Mouse (Mus musculus): ENCODE measurements at regions not wholly inside any gene's neighbourhood (a gene's known extent, or its start where the extent isn't known, plus 50 kb on each side); places are given as distances from the start of the nearest gene placed in this dataset.

DNA sequence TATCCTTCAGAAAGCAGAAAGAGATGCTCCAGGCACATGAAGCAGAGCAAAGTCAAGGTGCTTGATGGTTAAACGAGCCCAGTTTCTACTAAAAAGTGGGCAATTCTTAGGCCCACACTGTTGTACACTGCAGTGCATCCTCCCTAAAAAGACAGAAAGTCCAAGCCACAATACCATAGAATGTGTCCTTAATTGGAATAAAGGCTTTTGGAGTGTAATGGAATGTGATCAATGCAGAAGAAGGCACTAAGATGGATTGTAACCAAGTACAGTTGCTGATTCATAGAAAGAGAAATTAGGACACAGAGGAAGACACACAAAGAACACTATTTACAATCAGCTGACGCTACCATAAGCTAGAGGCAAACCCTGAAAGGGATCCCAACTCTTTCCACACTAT lies 201.3 kb downstream of the Cpe start:
- H3K36me3 ChIP-seq (ENCODE audit: insufficient read depth, low read length), result no peaks in the 10 kb centered on the region
- H3K4me1 ChIP-seq (replicated peaks; ENCODE audit: low read depth, low read length), result no peaks in the 10 kb centered on the region
- no peak overlapping the region for H3K4me3 ChIP-seq (replicated peaks; ENCODE audit: low read length)
- no peaks in the 10 kb centered on the region for H3K9me3 ChIP-seq (ENCODE audit: low read length)
- H3K27me3 ChIP-seq (ENCODE audit: insufficient read depth, low read length), result no peaks in the 10 kb centered on the region
- TF ChIP-seq POU5F1 (IDR thresholded peaks at IDR 0.05; ENCODE audit: borderline replicate concordance, low read length) (no peak), CTCF (conservative IDR thresholded peaks at IDR 0.05; ENCODE audit: low read length) (no peak), NANOG (IDR thresholded peaks at IDR 0.05; ENCODE audit: borderline replicate concordance, low read length) (no peak)

- Histone ChIP-seq H3K4me3 (replicated peaks; ENCODE audit: low read length) (no peak overlapping the region), H3K36me3 (ENCODE audit: insufficient read depth, low read length) (no peaks in the 10 kb centered on the region), H3K4me1 (replicated peaks; ENCODE audit: low read depth, low read length) (no peaks in the 10 kb centered on the region), H3K9me3 (ENCODE audit: low read length) (no peaks in the 10 kb centered on the region), H3K27me3 (ENCODE audit: insufficient read depth, low read length) (no peaks in the 10 kb centered on the region)
- no peak for TF ChIP-seq NANOG (IDR thresholded peaks at IDR 0.05; ENCODE audit: borderline replicate concordance, low read length)
- TF ChIP-seq CTCF (conservative IDR thresholded peaks at IDR 0.05; ENCODE audit: low read length), result no peak
- TF ChIP-seq POU5F1 (IDR thresholded peaks at IDR 0.05; ENCODE audit: borderline replicate concordance, low read length), result no peak
Observed at GRCm38 (mm10) chr8:64488057-64488456, 204.8 kb downstream of the Cpe start.

- H3K9me3 ChIP-seq (ENCODE audit: low read length), result no peaks in the 10 kb centered on the region
- no peaks in the 10 kb centered on the region for H3K27me3 ChIP-seq (ENCODE audit: insufficient read depth, low read length)
- no peak for TF ChIP-seq POU5F1 (IDR thresholded peaks at IDR 0.05; ENCODE audit: borderline replicate concordance, low read length)
- no peak for TF ChIP-seq NANOG (IDR thresholded peaks at IDR 0.05; ENCODE audit: borderline replicate concordance, low read length)
- no peak for TF ChIP-seq CTCF (conservative IDR thresholded peaks at IDR 0.05; ENCODE audit: low read length)
- H3K4me1 ChIP-seq (replicated peaks; ENCODE audit: low read depth, low read length), result no peaks in the 10 kb centered on the region
- no peaks in the 10 kb centered on the region for H3K36me3 ChIP-seq (ENCODE audit: insufficient read depth, low read length)
- no peak overlapping the region for H3K4me3 ChIP-seq (replicated peaks; ENCODE audit: low read length)
Observed at GRCm38 (mm10) chr8:64473276-64473675, 219.6 kb downstream of the Cpe start.

- no peaks in the 10 kb centered on the region for H3K36me3 ChIP-seq (ENCODE audit: insufficient read depth, low read length)
- no peaks in the 10 kb centered on the region for H3K4me1 ChIP-seq (replicated peaks; ENCODE audit: low read depth, low read length)
- TF ChIP-seq NANOG (IDR thresholded peaks at IDR 0.05; ENCODE audit: borderline replicate concordance, low read length), result no peak
- no peak for TF ChIP-seq CTCF (conservative IDR thresholded peaks at IDR 0.05; ENCODE audit: low read length)
- no peak for TF ChIP-seq POU5F1 (IDR thresholded peaks at IDR 0.05; ENCODE audit: borderline replicate concordance, low read length)
- no peaks in the 10 kb centered on the region for H3K9me3 ChIP-seq (ENCODE audit: low read length)
- no peaks in the 10 kb centered on the region for H3K27me3 ChIP-seq (ENCODE audit: insufficient read depth, low read length)
- no peak overlapping the region for H3K4me3 ChIP-seq (replicated peaks; ENCODE audit: low read length)
Observed at GRCm38 (mm10) chr8:64472801-64473270, 220.0 kb downstream of the Cpe start.

GRCm38 (mm10) chr8:64461136-64461535 lies 231.7 kb downstream of the Cpe start:
- Histone ChIP-seq H3K9me3 (ENCODE audit: low read length) (no peaks in the 10 kb centered on the region), H3K36me3 (ENCODE audit: insufficient read depth, low read length) (no peaks in the 10 kb centered on the region), H3K27me3 (ENCODE audit: insufficient read depth, low read length) (no peaks in the 10 kb centered on the region), H3K4me3 (replicated peaks; ENCODE audit: low read length) (no peak overlapping the region), H3K4me1 (replicated peaks; ENCODE audit: low read depth, low read length) (no peaks in the 10 kb centered on the region)
- TF ChIP-seq POU5F1 (IDR thresholded peaks at IDR 0.05; ENCODE audit: borderline replicate concordance, low read length) (no peak), NANOG (IDR thresholded peaks at IDR 0.05; ENCODE audit: borderline replicate concordance, low read length) (no peak)

GRCm38 (mm10) chr8:64456970-64457369 lies 235.9 kb downstream of the Cpe start:
- Histone ChIP-seq H3K27me3 (ENCODE audit: insufficient read depth, low read length) (no peaks in the 10 kb centered on the region), H3K4me1 (replicated peaks; ENCODE audit: low read depth, low read length) (no peaks in the 10 kb centered on the region), H3K4me3 (replicated peaks; ENCODE audit: low read length) (no peak overlapping the region), H3K36me3 (ENCODE audit: insufficient read depth, low read length) (no peaks in the 10 kb centered on the region), H3K9me3 (ENCODE audit: low read length) (no peaks in the 10 kb centered on the region)
- no peak for TF ChIP-seq POU5F1 (IDR thresholded peaks at IDR 0.05; ENCODE audit: borderline replicate concordance, low read length)
- no peak for TF ChIP-seq NANOG (IDR thresholded peaks at IDR 0.05; ENCODE audit: borderline replicate concordance, low read length)
- TF ChIP-seq CTCF (conservative IDR thresholded peaks at IDR 0.05; ENCODE audit: low read length), result no peak

DNA sequence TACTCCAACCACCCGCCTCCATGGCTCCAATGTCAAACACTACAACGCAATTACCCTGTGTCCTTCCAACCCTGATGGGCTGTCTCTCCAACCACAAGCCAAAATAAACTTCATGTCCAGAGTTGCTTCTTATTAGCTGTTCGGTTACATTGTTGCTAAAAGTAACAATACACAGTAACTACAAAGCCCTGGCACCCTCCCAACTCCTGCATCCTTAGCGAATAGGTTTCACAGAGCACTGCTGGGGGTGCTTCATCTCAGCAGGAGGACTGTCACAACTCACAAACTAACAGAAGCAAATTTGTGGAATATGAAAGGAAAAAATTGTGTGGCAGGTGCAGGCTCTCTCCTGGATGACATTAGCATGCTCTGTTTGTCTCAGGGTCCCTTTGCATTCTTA lies 238.1 kb downstream of the Cpe start:
- no peaks in the 10 kb centered on the region for H3K9me3 ChIP-seq (ENCODE audit: low read length)
- no peaks in the 10 kb centered on the region for H3K27me3 ChIP-seq (ENCODE audit: insufficient read depth, low read length)
- H3K36me3 ChIP-seq (ENCODE audit: insufficient read depth, low read length), result no peaks in the 10 kb centered on the region
- no peaks in the 10 kb centered on the region for H3K4me1 ChIP-seq (replicated peaks; ENCODE audit: low read depth, low read length)
- H3K4me3 ChIP-seq (replicated peaks; ENCODE audit: low read length), result no peak overlapping the region
- no peak for TF ChIP-seq NANOG (IDR thresholded peaks at IDR 0.05; ENCODE audit: borderline replicate concordance, low read length)
- no peak for TF ChIP-seq POU5F1 (IDR thresholded peaks at IDR 0.05; ENCODE audit: borderline replicate concordance, low read length)
- no peak for TF ChIP-seq CTCF (conservative IDR thresholded peaks at IDR 0.05; ENCODE audit: low read length)

DNA sequence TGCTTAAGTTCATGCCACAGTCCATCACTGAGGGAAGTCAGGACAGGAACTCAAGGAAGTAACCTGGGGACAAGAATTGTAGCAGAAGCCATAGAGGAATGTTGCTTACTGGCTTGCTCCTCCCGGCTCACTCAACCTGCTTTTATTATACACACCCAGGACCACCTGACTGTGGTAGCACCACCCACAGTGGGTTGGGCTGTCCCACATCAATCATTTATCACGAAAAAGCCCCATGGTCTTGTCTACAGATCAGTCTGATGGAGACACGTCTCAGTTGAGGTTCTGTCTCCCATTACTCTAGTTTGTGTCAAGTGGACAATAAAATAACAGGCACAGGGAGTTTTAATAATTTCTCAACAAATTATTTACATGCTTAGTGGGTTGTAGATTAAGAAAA lies 239.3 kb upstream of the Tll1 start:
- H3K27me3 ChIP-seq (ENCODE audit: insufficient read depth, low read length), result no peaks in the 10 kb centered on the region
- no peaks in the 10 kb centered on the region for H3K36me3 ChIP-seq (ENCODE audit: insufficient read depth, low read length)
- TF ChIP-seq NANOG (IDR thresholded peaks at IDR 0.05; ENCODE audit: borderline replicate concordance, low read length) (no peak), POU5F1 (IDR thresholded peaks at IDR 0.05; ENCODE audit: borderline replicate concordance, low read length) (no peak)

GRCm38 (mm10) chr8:64444429-64444828 lies 238.4 kb upstream of the Tll1 start:
- Histone ChIP-seq H3K27me3 (ENCODE audit: insufficient read depth, low read length) (no peaks in the 10 kb centered on the region), H3K4me3 (replicated peaks; ENCODE audit: low read length) (no peak overlapping the region), H3K9me3 (ENCODE audit: low read length) (peaks cover 5% of the 10 kb centered on the region; the same call in 1 of the 2 replicates), H3K36me3 (ENCODE audit: insufficient read depth, low read length) (no peaks in the 10 kb centered on the region), H3K4me1 (replicated peaks; ENCODE audit: low read depth, low read length) (no peaks in the 10 kb centered on the region)
- TF ChIP-seq CTCF (conservative IDR thresholded peaks at IDR 0.05; ENCODE audit: low read length) (no peak), POU5F1 (IDR thresholded peaks at IDR 0.05; ENCODE audit: borderline replicate concordance, low read length) (no peak), NANOG (IDR thresholded peaks at IDR 0.05; ENCODE audit: borderline replicate concordance, low read length) (no peak)

More for the DNA sequence above, 239.3 kb upstream of the Tll1 start:
- Histone ChIP-seq H3K4me1 (replicated peaks; ENCODE audit: low read depth, low read length) (no peaks in the 10 kb centered on the region), H3K9me3 (ENCODE audit: low read length) (peaks cover 5% of the 10 kb centered on the region; the same call in 1 of the 2 replicates), H3K4me3 (replicated peaks; ENCODE audit: low read length) (0 out of 2 replicates have a peak overlapping the region, but pooled peaks have one; percentile 32)
